Mouse (Mus musculus) cerebellum, adult 2 months (tissue): ENCODE results near the gene Gm11437.

Source experiments
- CTCF ChIP-seq: fragments of 200-500 bp; IDR thresholded peaks from 2 replicates; pipeline ENCODE4 v1.5.1; 2011; ENCODE audit warnings: low read depth, mild to moderate bottlenecking, control low read depth, low read length, moderate library complexity, borderline replicate concordance; ENCODE audit not compliant: insufficient read depth
- POLR2A ChIP-seq: fragments of 200-500 bp; IDR thresholded peaks from 2 replicates; pipeline ENCODE4 v1.6.1; 2011; ENCODE audit warnings: low read length, control low read depth, borderline replicate concordance; ENCODE audit not compliant: insufficient read depth

DNA sequence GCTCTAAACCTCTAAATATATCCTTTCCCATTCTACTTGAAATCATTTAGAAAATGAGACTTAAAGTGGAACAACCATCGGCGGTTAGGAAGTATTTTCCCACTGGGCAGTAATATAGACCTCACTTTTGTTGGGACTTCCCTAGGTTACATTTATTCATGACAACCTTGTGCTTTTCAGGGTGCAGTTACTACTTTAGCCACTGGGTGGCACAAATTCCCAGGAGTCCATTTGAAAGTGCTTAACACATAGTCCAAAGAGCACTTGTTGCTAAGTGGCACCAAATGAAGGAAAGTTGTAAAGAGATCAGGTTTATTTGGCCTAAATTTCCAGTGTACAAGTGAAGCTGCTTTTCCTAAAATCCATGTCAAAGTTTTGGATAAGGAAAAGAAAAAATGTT lies 25.5 kb downstream of the Gm11437 start:
- TF ChIP-seq CTCF (peak; percentile 35; the same call in 1 of the 2 replicates), POLR2A (no peak)
